Mouse (Mus musculus) sigmoid colon, adult 10 weeks (tissue): ENCODE data around the gene Prodh2. TPM values are rescaled to one million over a fixed set of nuclear protein-coding genes. Genes with fewer than 3 reads are reported as not detected.

Experiments used
- polyA plus RNA-seq: library from polyadenylated mRNA; stranded (reverse); fragments of 350-450 nt; fragmentation: Illumina TruSeq; extraction: RNeasy Lipid Tissue Mini Kit (QIAGEN cat#74804); gene quantifications from one replicate; pipeline ENCODE4 v1.2.3, GENCODE M21; 2014; ENCODE audit warnings: low read depth, low replicate concordance

The Prodh2 gene
- polyA plus RNA-seq: not detected

GRCm38 (mm10) chr7:30493401-30493931, at the start of gene Prodh2:
Prodh2 (plus strand) TSS chr7:30493622.

GRCm38 (mm10) chr7:30444971-30445751, 48.3 kb upstream of the Prodh2 start, which contains the start of gene Aplp1:
Aplp1 (minus strand) TSS chr7:30445535.

GRCm38 (mm10) chr7:30457629-30458330, 35.6 kb upstream of the Prodh2 start, which contains the start of the genes Kirrel2 and Nphs1:
Kirrel2 (minus strand) TSS chr7:30457690.
Nphs1 (plus strand) TSS chr7:30458315.

GRCm38 (mm10) chr7:30534633-30535577, 41.5 kb downstream of the Prodh2 start, which contains the start of gene Arhgap33:
Arhgap33 (minus strand) TSS chr7:30535060.

GRCm38 (mm10) chr7:30552102-30553020, 58.9 kb downstream of the Prodh2 start, which contains the start of the genes Hspb6 and Proser3:
Hspb6 (plus strand) TSS chr7:30552178.
Proser3 (minus strand) TSS chr7:30552299.

GRCm38 (mm10) chr7:30559443-30559954, 66.1 kb downstream of the Prodh2 start, which contains the start of gene Lin37:
Lin37 (minus strand) TSS chr7:30559838.

Other genes starting within 250 kb of the Prodh2 start
- not detected for gene Thap8, start 213.5 kb upstream of the Prodh2 start, polyA plus RNA-seq
- 0.69 TPM for gene Wdr62, start 213.2 kb upstream of the Prodh2 start, polyA plus RNA-seq
- 7.0 TPM for gene Clip3, start 201.9 kb upstream of the Prodh2 start, polyA plus RNA-seq
- 5.6 TPM for gene Alkbh6, start 184.9 kb upstream of the Prodh2 start, polyA plus RNA-seq
- gene Syne4, start 178.8 kb upstream of the Prodh2 start, polyA plus RNA-seq: 1.7 TPM
- 1.8 TPM for gene E130208F15Rik, start 171.9 kb upstream of the Prodh2 start, polyA plus RNA-seq
- gene Sdhaf1, start 169.7 kb upstream of the Prodh2 start, polyA plus RNA-seq: 2.2 TPM
- 0.57 TPM for gene Lrfn3, start 130.8 kb upstream of the Prodh2 start, polyA plus RNA-seq
- 2.4 TPM for gene Tyrobp, start 79.9 kb upstream of the Prodh2 start, polyA plus RNA-seq
- gene Hcst, start 73.8 kb upstream of the Prodh2 start, polyA plus RNA-seq: not detected
- 1.4 TPM for gene Nfkbid, start 71.9 kb upstream of the Prodh2 start, polyA plus RNA-seq
- gene Aplp1, start 48.1 kb upstream of the Prodh2 start, polyA plus RNA-seq: 3.2 TPM
- not detected for gene Kirrel2, start 35.9 kb upstream of the Prodh2 start, polyA plus RNA-seq
- gene Nphs1, start 35.3 kb upstream of the Prodh2 start, polyA plus RNA-seq: not detected
- gene Arhgap33, start 41.4 kb downstream of the Prodh2 start, polyA plus RNA-seq: 0.54 TPM
- gene Hspb6, start 58.6 kb downstream of the Prodh2 start, polyA plus RNA-seq: 35.6 TPM
- 2.2 TPM for gene Proser3, start 58.7 kb downstream of the Prodh2 start, polyA plus RNA-seq
- gene Lin37, start 66.2 kb downstream of the Prodh2 start, polyA plus RNA-seq: 3.1 TPM
- gene U2af1l4, start 69.7 kb downstream of the Prodh2 start, polyA plus RNA-seq: 9.0 TPM
- 6.2 TPM for gene Gm49396, start 69.7 kb downstream of the Prodh2 start, polyA plus RNA-seq
- 28.7 TPM for gene Psenen, start 70.0 kb downstream of the Prodh2 start, polyA plus RNA-seq
- not detected for gene Igflr1, start 71.8 kb downstream of the Prodh2 start, polyA plus RNA-seq
- 9.5 TPM for gene Kmt2b, start 95.1 kb downstream of the Prodh2 start, polyA plus RNA-seq
- not detected for gene Zbtb32, start 105.3 kb downstream of the Prodh2 start, polyA plus RNA-seq
- not detected for gene Upk1a, start 119.2 kb downstream of the Prodh2 start, polyA plus RNA-seq
- gene Cox6b1, start 132.5 kb downstream of the Prodh2 start, polyA plus RNA-seq: 1,311 TPM
- gene Etv2, start 142.2 kb downstream of the Prodh2 start, polyA plus RNA-seq: not detected
- gene Rbm42, start 156.7 kb downstream of the Prodh2 start, polyA plus RNA-seq: not detected
- gene Haus5, start 171.4 kb downstream of the Prodh2 start, polyA plus RNA-seq: 3.0 TPM
- gene Pmis2, start 178.0 kb downstream of the Prodh2 start, polyA plus RNA-seq: not detected
- not detected for gene 2200002J24Rik, start 205.3 kb downstream of the Prodh2 start, polyA plus RNA-seq
- gene Atp4a, start 218.6 kb downstream of the Prodh2 start, polyA plus RNA-seq: not detected
- 7.3 TPM for gene Tmem147, start 235.9 kb downstream of the Prodh2 start, polyA plus RNA-seq